Mouse (Mus musculus): ENCODE data around the gene Abcd1.

DNA sequence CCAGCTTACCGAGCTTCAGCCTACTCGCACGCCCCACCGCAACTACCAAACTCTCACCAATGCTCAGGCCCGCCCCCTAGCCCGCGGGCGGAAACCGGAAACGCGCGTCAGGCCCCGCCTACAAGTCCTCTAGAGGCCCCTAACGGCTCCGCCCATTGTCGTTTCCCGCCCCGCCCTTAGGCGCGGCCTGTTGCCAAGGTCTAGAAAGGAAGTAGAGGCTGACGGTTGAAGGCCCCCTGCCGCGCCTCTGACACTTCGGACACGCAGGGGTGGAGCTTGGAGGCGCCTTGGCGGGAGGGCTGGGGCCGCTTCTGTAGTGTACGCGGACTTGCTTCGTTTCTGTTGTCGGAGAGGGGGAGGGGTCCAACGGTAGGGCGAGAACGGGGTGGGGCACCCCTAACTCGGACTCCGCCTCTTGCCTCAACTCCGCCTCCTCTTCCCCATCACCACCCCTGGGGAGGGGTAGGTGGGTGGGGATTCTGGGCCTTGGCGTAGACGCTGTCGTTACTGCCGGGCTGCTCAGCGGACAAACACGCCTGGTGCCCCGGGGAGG lies at the start of gene Abcd1, which contains the start of gene Bcap31:
- TF ChIP-seq EP300 (IDR thresholded peaks at IDR 0.05; ENCODE audit: low read depth): peak; percentile 90
- no peak for TF ChIP-seq CTCF (IDR thresholded peaks at IDR 0.05; ENCODE audit: low read depth)

All from heart, postnatal 0 days (tissue).